Mouse (Mus musculus) C2C12 (cell line): ENCODE data around the gene Dbil5.

ENCODE experiments used
- CEBPB ChIP-seq: IDR thresholded peaks from one replicate; pipeline ENCODE4 v1.6.1; 2011; ENCODE audit warnings: low read depth, mild to moderate bottlenecking, control low read depth, moderate library complexity
- CTCF ChIP-seq: IDR thresholded peaks from one replicate; pipeline ENCODE4 v1.5.1; 2011; ENCODE audit not compliant: control insufficient read depth, insufficient read depth, insufficient read length
- MYOG ChIP-seq: IDR thresholded peaks from one replicate; pipeline ENCODE4 v1.6.1; 2011; ENCODE audit not compliant: control insufficient read depth, insufficient read length; ENCODE audit errors: extremely low read depth
- USF1 ChIP-seq: IDR thresholded peaks from one replicate; pipeline ENCODE4 v1.6.1; 2011; ENCODE audit warnings: low read depth, mild to moderate bottlenecking, control low read depth, moderate library complexity

DNA sequence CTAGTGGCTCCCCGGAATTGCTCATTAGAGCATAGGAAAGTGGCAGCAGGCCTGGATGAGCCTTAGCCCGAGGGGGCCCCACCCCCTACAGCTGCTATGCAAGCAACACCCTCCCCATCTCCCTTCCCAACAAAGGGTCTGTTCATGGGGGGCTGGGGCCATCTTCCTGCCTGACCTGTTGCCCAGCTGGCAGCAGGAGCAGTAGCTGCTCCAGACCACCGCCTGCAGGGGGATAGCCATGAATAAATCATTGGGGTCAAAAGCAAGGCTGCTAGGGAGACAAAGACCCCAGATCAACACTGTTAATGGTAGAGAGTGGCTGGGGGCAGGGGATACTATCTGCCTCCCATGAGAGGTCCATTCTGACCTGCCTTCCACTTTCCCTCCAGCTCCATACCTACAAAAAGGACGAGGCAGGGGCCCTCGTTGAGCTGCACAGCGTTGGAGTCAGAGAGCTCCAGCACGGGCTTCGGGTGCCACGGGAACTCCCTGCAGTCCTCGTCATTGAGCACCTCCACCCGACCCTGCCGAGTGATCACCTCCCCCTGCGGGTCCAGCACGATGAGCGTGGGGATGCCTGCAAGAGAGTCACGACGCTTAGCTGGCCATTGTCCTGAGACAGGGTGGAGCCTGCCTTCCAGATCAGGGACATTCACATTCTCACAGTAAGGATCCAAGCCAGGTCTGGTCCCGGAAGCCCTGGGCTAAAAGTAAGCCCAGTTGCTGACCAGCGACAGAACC is 45.4 kb downstream of the Dbil5 start:
- TF ChIP-seq USF1 (no peak), CTCF (no peak), MYOG (no peak), CEBPB (no peak)
